ENCODE assay signal across 13 mouse cellular contexts in the genomic region with DNA sequence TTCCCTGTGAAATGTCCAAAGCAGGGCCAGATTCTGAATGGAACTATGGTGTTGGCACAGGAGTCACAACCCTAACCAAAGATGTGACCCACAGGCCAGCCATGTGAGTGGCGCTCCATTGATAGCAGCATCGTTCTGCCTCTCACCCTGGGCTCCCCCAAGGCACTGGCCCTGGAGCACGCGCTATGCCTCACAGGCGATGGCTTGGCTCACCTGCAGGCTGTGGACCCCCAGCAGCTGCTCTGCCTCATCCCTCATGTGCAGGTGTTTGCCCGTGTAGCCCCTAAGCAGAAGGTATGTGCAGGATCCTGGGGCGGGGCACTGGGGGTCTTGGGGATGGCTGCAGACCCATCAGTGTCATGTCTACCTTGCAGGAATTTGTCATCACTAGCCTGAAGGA. TPM values are rescaled to one million over a fixed set of nuclear protein-coding genes. Genes with fewer than 3 reads are reported as not detected.
DNase-seq lines count a peak whose midpoint lies in the region.
"Had no signal": no experiment of that assay in that cellular context is flagged by ENCODE, and none has a peak within 500 bp of the region (broad histone marks: within the 10 kb centered on the region; RNA-seq: fewer than 3 reads in every experiment).

No protein-coding gene starts in this region.

- DNase-seq in cerebellum, adult 9-11 months: peak; percentile 2
- no peak for DNase-seq in cerebellum, postnatal 36 days
- DNase-seq in left cerebral cortex, adult 8-10 months (ENCODE audit: low spot score in 2 of 2): peak; percentile 0 to 4
- DNase-seq in left cerebral cortex, adult 11 months (ENCODE audit: low spot score): no peak
- peak; percentile 13 to 60 for DNase-seq in spleen, postnatal 4 days (ENCODE audit: low spot score in 2 of 2)
- DNase-seq in spleen, postnatal 36 days (ENCODE audit: low spot score in 2 of 2): no peak
- DNase-seq in urinary bladder, postnatal 4 days (ENCODE audit: low spot score in 2 of 2): peak; percentile 13 to 54
- no peak for DNase-seq in urinary bladder, postnatal 14 days (ENCODE audit: low spot score)
- DNase-seq: adrenal gland, postnatal 25 days; cerebellum, adult 11 months; cerebellum, postnatal 14 days; embryo, embryonic 11 days; right cerebral cortex, postnatal 4 days had no signal

RNA-seq across cellular contexts. Expression of a gene that starts 5.1 kb away (rescaled TPM):
- total RNA-seq in left cerebral cortex, adult 8-10 months (2022): 10 to 100 TPM; 11.6 to 18.1 (median 15.7) TPM

RNA-seq across cellular contexts. Expression of a gene that starts 12.4 kb away (rescaled TPM):
- total RNA-seq in left cerebral cortex, adult 8-10 months (2022): 10 to 100 TPM; 27.1 to 29.1 (median 27.8) TPM

RNA-seq across cellular contexts. Expression of a gene that starts 12.4 kb away (rescaled TPM):
- total RNA-seq in left cerebral cortex, adult 8-10 months (2022): 10 to 100 TPM; 32.9 to 37.1 (median 35.3) TPM

RNA-seq across cellular contexts. Expression of a gene that starts 18.9 kb away (rescaled TPM):
- total RNA-seq in left cerebral cortex, adult 8-10 months (2022): under 1 TPM; 0.57 to 0.68 (median 0.64) TPM

RNA-seq across cellular contexts. Expression of a gene that starts 28.7 kb away (rescaled TPM):
- total RNA-seq in left cerebral cortex, adult 8-10 months (2022): 1 to 10 TPM in 3 of 4 experiments, under 1 TPM in 1; 0.46 to 5.3 (median 2.0) TPM

Comparison
In these comparisons a context has a peak if more than half of its experiments do, and no peak if none do; other contexts are left out.
1. DNase-seq: peak in cerebellum, adult 9-11 months (single experiment), left cerebral cortex, adult 8-10 months (2 of 2), spleen, postnatal 4 days (2 of 2) and urinary bladder, postnatal 4 days (2 of 2); none in cerebellum, postnatal 36 days (0 of 2), left cerebral cortex, adult 11 months (single experiment), spleen, postnatal 36 days (0 of 2) and urinary bladder, postnatal 14 days (single experiment).